Comparison of ENCODE assay signal across 8 mouse cellular contexts in genomic region chr14:21987660-21988576, GRCm38 (mm10). TPM values are rescaled to one million over a fixed set of nuclear protein-coding genes. Genes with fewer than 3 reads are reported as not detected.
DNase-seq lines count a peak whose midpoint lies in the region; ATAC-seq lines count a peak whose summit lies in the region.

No protein-coding gene starts in this region.

- H3K27ac ChIP-seq in hindbrain, embryonic 15.5 days (replicated peaks) = peak overlapping the region; percentile 96

- H3K36me3 ChIP-seq in hindbrain, embryonic 15.5 days = no peaks in the 10 kb centered on the region

- peak overlapping the region; percentile 86 for H3K4me2 ChIP-seq in hindbrain, embryonic 15.5 days

- peak overlapping the region; percentile 86 for H3K9ac ChIP-seq in hindbrain, embryonic 15.5 days

- WGBS in hindbrain, embryonic 15.5 days = under 1% methylated on average over 74 of the region's 74 CpGs

- peaks cover 58% of the 10 kb centered on the region for H3K4me1 ChIP-seq in hindbrain, embryonic 15.5 days (replicated peaks)

- peak; percentile 87 for ATAC-seq in hindbrain, embryonic 15.5 days (ENCODE audit: low FRiP score, low read depth)
- ATAC-seq in megakaryocyte, adult 5-6 weeks (ENCODE audit: poor library complexity, severe bottlenecking) = peak; percentile 53
- no peak for ATAC-seq in activated CD4-positive, CD25-positive, alpha-beta regulatory T cell, adult 4 months

- H3K27me3 ChIP-seq in hindbrain, embryonic 15.5 days = peaks cover 15% of the 10 kb centered on the region

- H3K9me3 ChIP-seq in hindbrain, embryonic 15.5 days = no peaks in the 10 kb centered on the region

- peak; percentile 84 for DNase-seq in R1 (ENCODE audit: low read depth, low spot score)
- DNase-seq in cerebellum, postnatal 25 days = peak; percentile 82 to 86
- DNase-seq in gastrocnemius, adult 18-20 months (ENCODE audit: low spot score) = peak; percentile 97
- DNase-seq in left cerebral cortex, adult 8-10 months (ENCODE audit: low spot score in 2 of 2) = peak; percentile 80 to 92
- peak; percentile 88 to 91 for DNase-seq in right cerebral cortex, adult 2 months (ENCODE audit: low spot score in 2 of 2)

- H3K4me3 ChIP-seq in hindbrain, embryonic 15.5 days = peak overlapping the region; percentile 90

RNA-seq across cellular contexts. Expression of gene Zfp503, which starts 1.5 kb away (rescaled TPM):
- 1 to 10 TPM; 4.7 to 7.6 TPM for total RNA-seq in gastrocnemius, adult 18-20 months (2021)
- 11.0 and 13.7 TPM in 2 replicates for polyA plus RNA-seq in hindbrain, embryonic 15.5 days (2015; fragmentation: Nextera tagmentation; extraction: Ambion mirVana)
- total RNA-seq in left cerebral cortex, adult 8-10 months (2022) = 1 to 10 TPM; 3.7 to 6.1 (median 5.1) TPM
- 0.39 and 0.65 TPM in 2 replicates for total RNA-seq in megakaryocyte, adult 5-6 weeks (2015)
- total RNA-seq in megakaryocyte, adult 5-6 weeks (2017) = 0.51 TPM in 1 of 2 replicates, not detected in the other
- polyA plus RNA-seq in activated CD4-positive, CD25-positive, alpha-beta regulatory T cell, adult 4 months (2017; shearing (Covaris generic)) = not detected

RNA-seq across cellular contexts. Expression of gene Lrmda, which starts 31.6 kb away (rescaled TPM):
- 1 to 10 TPM; 2.3 to 3.1 TPM for total RNA-seq in gastrocnemius, adult 18-20 months (2021)
- polyA plus RNA-seq in hindbrain, embryonic 15.5 days (2015; fragmentation: Nextera tagmentation; extraction: Ambion mirVana) = 0.23 and 0.37 TPM in 2 replicates
- total RNA-seq in left cerebral cortex, adult 8-10 months (2022) = 1 to 10 TPM; 1.2 to 2.4 (median 1.3) TPM
- total RNA-seq in megakaryocyte, adult 5-6 weeks (2015) = 10.9 and 11.2 TPM in 2 replicates
- 12.6 and 15.6 TPM in 2 replicates for total RNA-seq in megakaryocyte, adult 5-6 weeks (2017)
- polyA plus RNA-seq in activated CD4-positive, CD25-positive, alpha-beta regulatory T cell, adult 4 months (2017; shearing (Covaris generic)) = not detected
